Mouse (Mus musculus) ES-Bruce4 (cell line): ENCODE data around the gene Cnot8.

ENCODE experiments used
- CTCF ChIP-seq: IDR thresholded peaks from one replicate; pipeline ENCODE4 v1.8.1; 2011; ENCODE audit warnings: low read depth, low read length
- EP300 ChIP-seq: IDR thresholded peaks from 2 replicates; pipeline ENCODE4 v1.6.1; 2011; ENCODE audit warnings: low read depth, low read length; ENCODE audit not compliant: insufficient read depth

DNA sequence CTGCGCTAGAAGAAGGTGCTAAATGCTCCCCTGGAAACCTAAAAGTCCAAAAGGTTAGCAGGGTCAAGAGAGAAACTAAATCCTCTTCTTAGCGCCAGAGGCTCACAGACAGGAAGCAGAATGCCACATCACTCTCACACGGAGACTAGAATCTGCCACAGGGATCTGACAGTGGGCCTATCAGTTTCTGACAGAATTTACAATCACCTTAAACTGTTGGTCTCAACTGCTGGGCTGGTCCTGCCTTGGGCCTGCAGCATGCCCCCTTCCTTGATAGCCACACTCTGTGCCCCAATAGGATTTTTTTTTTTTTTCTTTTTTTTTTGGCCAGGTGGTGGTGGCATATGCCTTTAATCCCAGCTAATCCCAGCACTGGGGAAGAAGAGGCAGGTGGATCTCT lies 52.9 kb downstream of the Cnot8 start:
- no peak for TF ChIP-seq CTCF
- no peak for TF ChIP-seq EP300
